Mouse (Mus musculus) adrenal gland, adult 8-10 months (tissue): Measurements from ENCODE around the gene Rdh8. TPM values are rescaled to one million over a fixed set of nuclear protein-coding genes. Genes with fewer than 3 reads are reported as not detected.
"Not testable (repeated sequence)": the region's sequence is repeated elsewhere in the genome, so short reads cannot be mapped to it uniquely, and the experiment has no call there.

Source experiments
- DNase-seq: peaks from one replicate; pipeline ENCODE4 v3.0.0; 2022
- total RNA-seq, 4 experiments: library from RNA; stranded (reverse); gene quantifications; 2 replicates each; pipeline ENCODE4 v1.2.4; 2022

Rdh8 gene
- not detected for total RNA-seq

GRCm38 (mm10) chr9:20818236-20818635 lies at the start of gene Rdh8:
TSS of gene Rdh8 (plus strand) at chr9:20818503.
- DNase-seq, result no peak

GRCm38 (mm10) chr9:20781286-20781685 lies 37.0 kb upstream of the Rdh8 start:
- peak; percentile 28 for DNase-seq

GRCm38 (mm10) chr9:20785055-20785454 lies 33.2 kb upstream of the Rdh8 start:
- DNase-seq, result no peak

- DNase-seq, result no peak
Observed at GRCm38 (mm10) chr9:20787992-20788391, 30.3 kb upstream of the Rdh8 start.

- DNase-seq, result no peak
Observed at GRCm38 (mm10) chr9:20789651-20790050, 28.7 kb upstream of the Rdh8 start.

- no peak for DNase-seq
Observed at GRCm38 (mm10) chr9:20790345-20790744, 28.0 kb upstream of the Rdh8 start.

- no peak for DNase-seq
Observed at GRCm38 (mm10) chr9:20794108-20794806, 24.0 kb upstream of the Rdh8 start.

- peak; percentile 80 for DNase-seq
Observed at GRCm38 (mm10) chr9:20804266-20805158, 13.8 kb upstream of the Rdh8 start.

GRCm38 (mm10) chr9:20805159-20805495 lies 13.2 kb upstream of the Rdh8 start:
- DNase-seq, result peak; percentile 77

GRCm38 (mm10) chr9:20805706-20806105 lies 12.6 kb upstream of the Rdh8 start:
- peak; percentile 58 for DNase-seq

GRCm38 (mm10) chr9:20810271-20810670 lies 8.0 kb upstream of the Rdh8 start:
- no peak for DNase-seq

- no peak for DNase-seq
Observed at GRCm38 (mm10) chr9:20810773-20811172, 7.5 kb upstream of the Rdh8 start.

GRCm38 (mm10) chr9:20812537-20813271 lies 5.6 kb upstream of the Rdh8 start:
- DNase-seq, result peak; percentile 81

- peak; percentile 79 for DNase-seq
Observed at GRCm38 (mm10) chr9:20814521-20815272, 3.6 kb upstream of the Rdh8 start, which contains the start of gene Col5a3. TSS of gene Col5a3 (minus strand) at chr9:20815067.

GRCm38 (mm10) chr9:20820001-20820400 lies 1.7 kb downstream of the Rdh8 start:
- DNase-seq, result no peak

GRCm38 (mm10) chr9:20822821-20823220 lies 4.5 kb downstream of the Rdh8 start:
- no peak for DNase-seq

- DNase-seq, result no peak
Observed at GRCm38 (mm10) chr9:20825781-20826180, 7.5 kb downstream of the Rdh8 start.

GRCm38 (mm10) chr9:20828127-20828526 lies 9.8 kb downstream of the Rdh8 start:
- no peak for DNase-seq

- peak; percentile 89 for DNase-seq
Observed at GRCm38 (mm10) chr9:20830901-20831643, 12.8 kb downstream of the Rdh8 start.

GRCm38 (mm10) chr9:20834881-20835280 lies 16.6 kb downstream of the Rdh8 start:
- no peak for DNase-seq

- not testable (repeated sequence) for DNase-seq
Observed at GRCm38 (mm10) chr9:20835431-20835954, 17.2 kb downstream of the Rdh8 start.
